Mouse (Mus musculus) MEL (cell line): ENCODE measurements around the gene Galnt6. TPM values are rescaled to one million over a fixed set of nuclear protein-coding genes. Genes with fewer than 3 reads are reported as not detected.
A peak's percentile ranks its signal among the peaks of the same experiment; 100 is the strongest.

Experiments
- DNase-seq: peaks from one replicate; pipeline ENCODE4 v3.0.0; 2011; ENCODE audit warnings: low read depth, low spot score
- H3K27ac ChIP-seq: 2 replicates; pipeline ENCODE4 v1.5.1; 2012; ENCODE audit warnings: low read depth, mild to moderate bottlenecking, control low read depth, low read length, moderate library complexity; ENCODE audit not compliant: control insufficient read depth
- H3K27me3 ChIP-seq, 2 experiments: fragments of 150-350 bp in 1 of 2; sonication (generic) in 1 of 2; 2 replicates each; pipeline ENCODE4 v1.6.1; 2012; ENCODE audit warnings: low read length in 2 of 2, mild to moderate bottlenecking in 2 of 2, improper control_type of control experiment in 1 of 2, moderate library complexity in 1 of 2; ENCODE audit not compliant: insufficient read depth in 2 of 2, control insufficient read depth in 1 of 2
- H3K36me3 ChIP-seq, 2 experiments: 2 replicates each; pipeline ENCODE4 v1.6.1; 2012 to 2014; ENCODE audit warnings: low read length in 2 of 2, improper control_type of control experiment in 1 of 2, inconsistent platforms in 1 of 2, mild to moderate bottlenecking in 1 of 2; ENCODE audit not compliant: insufficient read depth in 2 of 2, control insufficient read depth in 1 of 2
- H3K4me1 ChIP-seq, 2 experiments: fragments of 150-350 bp in 1 of 2; sonication (generic) in 1 of 2; 2 replicates each; pipeline ENCODE4 v1.6.1; 2012; ENCODE audit warnings: low read length in 2 of 2, improper control_type of control experiment in 1 of 2, mild to moderate bottlenecking in 1 of 2; ENCODE audit not compliant: insufficient read depth in 2 of 2, control insufficient read depth in 1 of 2
- H3K4me3 ChIP-seq, 2 experiments: fragments of 150-350 bp in 1 of 2; sonication (generic) in 1 of 2; 2 replicates each; pipeline ENCODE4 v1.5.1; 2012; ENCODE audit warnings: low read depth in 2 of 2, low read length in 2 of 2, mild to moderate bottlenecking in 2 of 2, moderate library complexity in 2 of 2, control low read depth in 1 of 2, improper control_type of control experiment in 1 of 2; ENCODE audit not compliant: control insufficient read depth in 1 of 2, insufficient read depth in 1 of 2
- H3K79me2 ChIP-seq: 2 replicates; pipeline ENCODE4 v1.6.1; 2012; ENCODE audit warnings: mild to moderate bottlenecking, low read length, moderate library complexity; ENCODE audit not compliant: control insufficient read depth, poor library complexity, insufficient read depth
- H3K9ac ChIP-seq: 2 replicates; pipeline ENCODE4 v1.6.1; 2012; ENCODE audit warnings: low read depth, mild to moderate bottlenecking, control low read depth, low read length, moderate library complexity; ENCODE audit not compliant: control insufficient read depth, poor library complexity, severe bottlenecking
- H3K9me3 ChIP-seq: fragments of 150-350 bp; sonication (generic); replicated peaks from 2 replicates; pipeline ENCODE4 v1.6.1; 2012; ENCODE audit warnings: mild to moderate bottlenecking, low read length, improper control_type of control experiment, moderate library complexity; ENCODE audit not compliant: insufficient read depth
- BHLHE40 ChIP-seq: IDR thresholded peaks from 2 replicates; pipeline ENCODE4 v1.6.1; 2012; ENCODE audit warnings: low read depth, mild to moderate bottlenecking, inconsistent platforms, low read length, improper control_type of control experiment, borderline replicate concordance
- E2F4 ChIP-seq: IDR thresholded peaks from 2 replicates; pipeline ENCODE4 v1.6.1; 2011; ENCODE audit warnings: low read depth, low read length, improper control_type of control experiment, borderline replicate concordance
- ELF1 ChIP-seq: IDR thresholded peaks from 2 replicates; pipeline ENCODE4 v1.6.1; 2014; ENCODE audit warnings: low read depth, mild to moderate bottlenecking, inconsistent platforms, low read length, improper control_type of control experiment, moderate library complexity
- GATA1 ChIP-seq: IDR thresholded peaks from 2 replicates; pipeline ENCODE4 v1.6.1; 2011; ENCODE audit warnings: low read depth, low read length, improper control_type of control experiment
- JUND ChIP-seq: IDR thresholded peaks from 2 replicates; pipeline ENCODE4 v1.6.1; 2011; ENCODE audit warnings: low read depth, mild to moderate bottlenecking, improper control_type of control experiment, low read length
- KAT2A ChIP-seq: conservative IDR thresholded peaks from 2 replicates; pipeline ENCODE4 v1.6.1; 2012; ENCODE audit warnings: low read depth, low read length, improper control_type of control experiment, inconsistent platforms
- MAFK ChIP-seq: IDR thresholded peaks from 2 replicates; pipeline ENCODE4 v1.6.1; 2011; ENCODE audit warnings: low read depth, mild to moderate bottlenecking, low read length, improper control_type of control experiment, borderline replicate concordance
- MAZ ChIP-seq: IDR thresholded peaks from 2 replicates; pipeline ENCODE4 v1.6.1; 2012; ENCODE audit warnings: low read depth, mild to moderate bottlenecking, inconsistent platforms, low read length, improper control_type of control experiment
- MYB ChIP-seq: IDR thresholded peaks from 2 replicates; pipeline ENCODE4 v1.6.1; 2011; ENCODE audit warnings: mild to moderate bottlenecking, low read depth, low read length, improper control_type of control experiment
- NELFE ChIP-seq: IDR thresholded peaks from 2 replicates; pipeline ENCODE4 v1.6.1; 2011; ENCODE audit warnings: low read depth, low read length, improper control_type of control experiment
- NRF1 ChIP-seq: IDR thresholded peaks from 2 replicates; pipeline ENCODE4 v1.6.1; 2014; ENCODE audit warnings: low read depth, mild to moderate bottlenecking, inconsistent platforms, low read length, improper control_type of control experiment, moderate library complexity; ENCODE audit not compliant: poor library complexity, insufficient read depth, severe bottlenecking
- POLR2AphosphoS2 ChIP-seq: IDR thresholded peaks from 2 replicates; pipeline ENCODE4 v1.6.1; 2011; ENCODE audit warnings: low read length, improper control_type of control experiment
- RAD21 ChIP-seq: IDR thresholded peaks from 2 replicates; pipeline ENCODE4 v1.6.1; 2011; ENCODE audit warnings: mild to moderate bottlenecking, low read depth, low read length, improper control_type of control experiment
- SIN3A ChIP-seq: IDR thresholded peaks from 2 replicates; pipeline ENCODE4 v1.6.1; 2012; ENCODE audit warnings: low read length, improper control_type of control experiment, inconsistent platforms
- SMC3 ChIP-seq: IDR thresholded peaks from 2 replicates; pipeline ENCODE4 v1.6.1; 2011; ENCODE audit warnings: low read depth, low read length, improper control_type of control experiment
- TBP ChIP-seq: IDR thresholded peaks from 2 replicates; pipeline ENCODE4 v1.8.0; 2011; ENCODE audit warnings: low read depth, low read length, improper control_type of control experiment
- TCF12 ChIP-seq: IDR thresholded peaks from 2 replicates; pipeline ENCODE4 v1.6.1; 2014; ENCODE audit warnings: low read depth, mild to moderate bottlenecking, inconsistent platforms, low read length, improper control_type of control experiment, moderate library complexity
- UBTF ChIP-seq: IDR thresholded peaks from 2 replicates; pipeline ENCODE4 v1.6.1; 2012; ENCODE audit warnings: low read depth, mild to moderate bottlenecking, inconsistent platforms, low read length, improper control_type of control experiment, moderate library complexity, borderline replicate concordance; ENCODE audit not compliant: insufficient read depth
- USF2 ChIP-seq, 2 experiments: IDR thresholded peaks; 2 replicates each; pipeline ENCODE4 v1.6.1; 2011 to 2012; ENCODE audit warnings: improper control_type of control experiment in 2 of 2, low read length in 2 of 2, borderline replicate concordance in 1 of 2, inconsistent platforms in 1 of 2, low read depth in 1 of 2, mild to moderate bottlenecking in 1 of 2; ENCODE audit not compliant: insufficient read depth in 1 of 2
- ZC3H11A ChIP-seq: IDR thresholded peaks from 2 replicates; pipeline ENCODE4 v1.6.1; 2012; ENCODE audit warnings: low read depth, mild to moderate bottlenecking, inconsistent platforms, low read length, improper control_type of control experiment
- ZMIZ1 ChIP-seq: IDR thresholded peaks from 2 replicates; pipeline ENCODE4 v1.6.1; 2012; ENCODE audit warnings: low read depth, mild to moderate bottlenecking, inconsistent platforms, low read length, improper control_type of control experiment, moderate library complexity
- polyA plus RNA-seq, 2 experiments: library from polyadenylated mRNA; stranded (reverse) in 1 of 2; unstranded in 1 of 2; fragments of >175 nt in 1 of 2; fragments of >200 nt in 1 of 2; gene quantifications; 2 replicates each; pipeline versions ENCODE4 v1.2.1 to v1.2.4; 2012; ENCODE audit warnings: low replicate concordance in 2 of 2, low read depth in 1 of 2; ENCODE audit not compliant: insufficient read length in 2 of 2, insufficient read depth in 1 of 2, missing spikeins in 1 of 2
- total RNA-seq: library from RNA; depleted of rRNA; stranded (reverse); fragments of 300-350 nt; gene quantifications from 2 replicates; pipeline ENCODE4 v1.2.3, GENCODE M21; 2012

The Galnt6 gene
- total and polyA plus RNA-seq, 3 experiments: 16.1 to 17.0 TPM; not detected in 1

GRCm38 (mm10) chr15:100675486-100675885 lies 53.7 kb downstream of the Galnt6 start:
- Histone ChIP-seq H3K36me3 (peaks cover 0 to 21% of the 10 kb centered on the region in 2 experiments; a peak in 2 of 4 replicates), H3K4me1 (peaks cover 11 to 21% of the 10 kb centered on the region in 2 experiments), H3K4me3 (no peak overlapping the region), H3K79me2 (no peaks in the 10 kb centered on the region), H3K9ac (no peak overlapping the region), H3K27me3 (no peaks in the 10 kb centered on the region), H3K27ac (no peak overlapping the region), H3K9me3 (no peaks in the 10 kb centered on the region)
- TF ChIP-seq MAFK (no peak), E2F4 (no peak), TBP (no peak), UBTF (no peak), ELF1 (no peak), RAD21 (no peak), KAT2A (no peak), ZC3H11A (no peak), USF2 (IDR thresholded peaks at IDR 0.05; ENCODE audit: borderline replicate concordance in 1 of 2, insufficient read depth in 1 of 2, low read depth in 1 of 2, low read length in 2 of 2) (no peak), ZMIZ1 (no peak), GATA1 (no peak), BHLHE40 (no peak), JUND (no peak), MAZ (no peak), SMC3 (no peak), NRF1 (no peak), MYB (no peak), TCF12 (no peak), POLR2AphosphoS2 (no peak)
- DNase-seq: no peak

DNA sequence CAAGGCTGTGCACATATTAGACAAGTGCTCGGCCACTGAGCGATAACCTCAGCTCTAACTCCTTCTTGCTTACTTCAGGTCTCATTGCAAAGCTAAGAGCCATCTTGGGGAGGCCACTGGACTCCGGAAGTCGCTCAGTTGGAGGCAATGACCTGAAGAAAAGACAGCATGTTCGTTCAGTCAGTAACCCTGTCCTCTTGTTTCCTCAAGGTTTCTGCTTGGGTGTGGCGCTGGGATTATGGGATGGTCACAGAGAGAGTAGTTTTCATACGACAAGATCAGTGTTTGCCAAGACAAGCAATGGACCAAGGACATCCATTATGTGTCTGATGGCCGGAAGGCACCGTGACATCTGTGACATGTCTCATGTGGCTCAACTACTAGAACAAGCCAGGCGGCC lies 54.6 kb downstream of the Galnt6 start:
- Histone ChIP-seq H3K9me3 (no peaks in the 10 kb centered on the region), H3K9ac (peak overlapping the region; percentile 27; the same call in 1 of the 2 replicates), H3K27me3 (no peaks in the 10 kb centered on the region), H3K36me3 (peaks cover 0 to 26% of the 10 kb centered on the region in 2 experiments; a peak in 2 of 4 replicates), H3K4me1 (peaks cover 11 to 24% of the 10 kb centered on the region in 2 experiments), H3K27ac (peak overlapping the region; percentile 83), H3K4me3 (no peak overlapping the region), H3K79me2 (no peaks in the 10 kb centered on the region)
- DNase-seq: no peak
- TF ChIP-seq E2F4: no peak
- TF ChIP-seq UBTF: no peak
- no peak for TF ChIP-seq POLR2AphosphoS2
- no peak for TF ChIP-seq NELFE
- no peak for TF ChIP-seq SIN3A
